Mouse (Mus musculus): Measurements from ENCODE around the gene Fam240a.

DNA sequence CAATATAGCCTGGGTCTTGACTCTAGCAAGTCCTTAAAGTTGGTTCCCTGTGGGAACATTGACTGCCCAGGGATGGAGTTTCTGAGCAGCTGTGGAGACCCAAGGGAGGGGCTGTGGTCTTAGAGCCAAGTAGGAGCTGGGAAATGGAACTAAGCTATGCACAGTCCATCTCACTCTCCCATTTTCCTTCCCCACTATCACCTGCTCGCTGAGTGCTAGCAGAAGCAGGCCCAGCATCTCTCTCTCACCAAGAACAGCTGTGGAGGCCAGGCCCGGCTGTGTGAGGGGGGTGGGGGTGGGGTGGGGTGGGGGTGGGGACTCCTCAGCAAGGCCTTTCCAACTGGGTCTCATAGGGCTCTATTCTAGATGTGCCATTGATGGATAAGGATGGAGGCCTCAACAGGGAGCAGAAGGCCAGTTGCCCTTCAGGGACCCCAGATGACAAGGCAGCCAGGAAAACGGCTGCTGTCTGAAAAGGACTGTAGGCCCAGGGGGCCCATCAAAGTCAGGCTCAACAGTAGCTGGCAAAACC lies 41.9 kb downstream of the Fam240a start:
- TF ChIP-seq CTCF (conservative IDR thresholded peaks at IDR 0.05; ENCODE audit: insufficient read depth, insufficient read length, low read depth, low read length) (no peak), POLR2A (IDR thresholded peaks at IDR 0.05; ENCODE audit: low read depth, low read length) (no peak)

All from kidney, adult 2 months (tissue).